Mouse (Mus musculus) midbrain, embryonic 14.5 days (tissue): ENCODE measurements around the gene Irgc1. TPM values are rescaled to one million over a fixed set of nuclear protein-coding genes. Genes with fewer than 3 reads are reported as not detected.

ENCODE experiments used
- ATAC-seq: fragments of 200-750 bp; cut with Nextera tagmentation; 2 replicates; pipeline ENCODE4 v1.8.0; 2017; ENCODE audit warnings: moderate number of reproducible peaks, moderate library complexity; ENCODE audit not compliant: low FRiP score, low TSS enrichment
- DNase-seq: peaks from one replicate; pipeline ENCODE4 v3.0.0-alpha.2; 2015
- H3K27ac ChIP-seq: fragments of 300-500 bp; sonication (generic); replicated peaks from 2 replicates; pipeline ENCODE4 v1.5.1; 2014; ENCODE audit warnings: mild to moderate bottlenecking, low read depth, low read length, moderate library complexity
- H3K27me3 ChIP-seq: fragments of 300-500 bp; sonication (generic); 2 replicates; pipeline ENCODE4 v1.6.1; 2014; ENCODE audit warnings: low read length, control low read depth, mixed read lengths; ENCODE audit not compliant: control insufficient read depth, insufficient read depth
- H3K36me3 ChIP-seq: fragments of 300-500 bp; sonication (generic); 2 replicates; pipeline ENCODE4 v1.6.1; 2014; ENCODE audit warnings: low read length, control low read depth; ENCODE audit not compliant: control insufficient read depth, insufficient read depth
- H3K4me1 ChIP-seq: fragments of 300-500 bp; sonication (generic); 2 replicates; pipeline ENCODE4 v1.6.1; 2014; ENCODE audit warnings: mild to moderate bottlenecking, antibody characterized with exemption, low read length, control low read depth; ENCODE audit not compliant: control insufficient read depth, insufficient read depth
- H3K4me2 ChIP-seq: fragments of 300-500 bp; sonication (generic); 2 replicates; pipeline ENCODE4 v1.6.1; 2014; ENCODE audit warnings: mild to moderate bottlenecking, low read length, moderate library complexity
- H3K4me3 ChIP-seq: fragments of 300-500 bp; sonication (generic); replicated peaks from 2 replicates; pipeline ENCODE4 v1.5.1; 2014; ENCODE audit warnings: low read depth, low read length
- H3K9ac ChIP-seq: fragments of 300-500 bp; sonication (generic); replicated peaks from 2 replicates; pipeline ENCODE4 v1.6.1; 2014; ENCODE audit warnings: mild to moderate bottlenecking, low read length, moderate library complexity
- H3K9me3 ChIP-seq: fragments of 300-500 bp; sonication (generic); 2 replicates; pipeline ENCODE4 v1.6.1; 2016; ENCODE audit warnings: low read length, control low read depth, mixed read lengths; ENCODE audit not compliant: control insufficient read depth
- WGBS: fragments of 180-500 bp; shearing (Covaris S2); extraction: QIAGEN DNeasy Blood & Tissue Kit; methylation state at CpG from one replicate; pipeline ENCODE4 v1.1.7; 2014; 5-methylcytosine and 5-hydroxymethylcytosine counted together
- polyA plus RNA-seq: library from polyadenylated mRNA; unstranded; fragments of >200 nt; fragmentation: Nextera tagmentation; extraction: Ambion mirVana; gene quantifications from 2 replicates; pipeline ENCODE4 v1.2.1, GENCODE M21; 2014

Gene Irgc1
- polyA plus RNA-seq, 1 experiment from 2014 or later, result not detected

GRCm38 (mm10) chr7:24448782-24449517 lies 3.1 kb downstream of the Irgc1 start:
- no peaks in the 10 kb centered on the region for H3K9me3 ChIP-seq
- ATAC-seq (no peak), DNase-seq (no peak)
- H3K36me3 ChIP-seq, result no peaks in the 10 kb centered on the region
- no peak overlapping the region for H3K4me3 ChIP-seq
- no peaks in the 10 kb centered on the region for H3K27me3 ChIP-seq
- H3K4me2 ChIP-seq, result no peak overlapping the region
- WGBS, result 64% methylated on average over 14 of the region's 14 CpGs
- H3K27ac ChIP-seq, result no peak overlapping the region
- H3K4me1 ChIP-seq, result no peaks in the 10 kb centered on the region
- H3K9ac ChIP-seq, result no peak overlapping the region

- 79% methylated on average over 7 of the region's 7 CpGs for WGBS
- DNase-seq (no peak), ATAC-seq (no peak)
- Histone ChIP-seq H3K9me3 (no peaks in the 10 kb centered on the region), H3K4me3 (no peak overlapping the region), H3K9ac (no peak overlapping the region), H3K27ac (no peak overlapping the region), H3K4me1 (no peaks in the 10 kb centered on the region), H3K36me3 (no peaks in the 10 kb centered on the region), H3K4me2 (no peak overlapping the region), H3K27me3 (no peaks in the 10 kb centered on the region)
Measured at GRCm38 (mm10) chr7:24446697-24447340, 5.3 kb downstream of the Irgc1 start.

GRCm38 (mm10) chr7:24445266-24445926 lies 6.7 kb downstream of the Irgc1 start:
- Histone ChIP-seq H3K27ac (no peak overlapping the region), H3K36me3 (no peaks in the 10 kb centered on the region), H3K4me3 (no peak overlapping the region), H3K4me2 (no peak overlapping the region), H3K9me3 (no peaks in the 10 kb centered on the region), H3K9ac (no peak overlapping the region), H3K4me1 (no peaks in the 10 kb centered on the region), H3K27me3 (no peaks in the 10 kb centered on the region)
- DNase-seq (no peak), ATAC-seq (no peak)
- WGBS, result 93% methylated on average over 9 of the region's 9 CpGs

- Histone ChIP-seq H3K4me1 (no peaks in the 10 kb centered on the region), H3K4me2 (no peak overlapping the region), H3K27ac (no peak overlapping the region), H3K27me3 (no peaks in the 10 kb centered on the region), H3K9ac (no peak overlapping the region), H3K9me3 (no peaks in the 10 kb centered on the region), H3K36me3 (no peaks in the 10 kb centered on the region), H3K4me3 (no peak overlapping the region)
- WGBS, result 76% methylated on average over 8 of the region's 8 CpGs
- no peak for DNase-seq
- no peak for ATAC-seq
Measured at GRCm38 (mm10) chr7:24442313-24442712, 9.8 kb downstream of the Irgc1 start.

- no peaks in the 10 kb centered on the region for H3K9me3 ChIP-seq
- WGBS, result 9% methylated on average over 1 of the region's 1 CpGs
- no peak overlapping the region for H3K27ac ChIP-seq
- H3K4me1 ChIP-seq, result no peaks in the 10 kb centered on the region
- H3K4me3 ChIP-seq, result no peak overlapping the region
- no peaks in the 10 kb centered on the region for H3K36me3 ChIP-seq
- no peak overlapping the region for H3K4me2 ChIP-seq
- no peak overlapping the region for H3K9ac ChIP-seq
- DNase-seq (peak; percentile 52), ATAC-seq (no peak)
- H3K27me3 ChIP-seq, result no peaks in the 10 kb centered on the region
Measured at GRCm38 (mm10) chr7:24441785-24442184, 10.3 kb downstream of the Irgc1 start.

- Histone ChIP-seq H3K4me2 (no peak overlapping the region), H3K27ac (no peak overlapping the region), H3K9ac (no peak overlapping the region), H3K9me3 (no peaks in the 10 kb centered on the region), H3K4me1 (no peaks in the 10 kb centered on the region), H3K36me3 (no peaks in the 10 kb centered on the region), H3K4me3 (no peak overlapping the region), H3K27me3 (no peaks in the 10 kb centered on the region)
- DNase-seq (no peak), ATAC-seq (no peak)
- whole genome bisulfite sequencing, result 72% methylated on average over 7 of the region's 7 CpGs
Measured at GRCm38 (mm10) chr7:24439891-24440290, 12.2 kb downstream of the Irgc1 start.

GRCm38 (mm10) chr7:24439191-24439590 lies 12.9 kb downstream of the Irgc1 start:
- no peak overlapping the region for H3K4me3 ChIP-seq
- H3K4me2 ChIP-seq, result no peak overlapping the region
- 87% methylated on average over 6 of the region's 6 CpGs for WGBS
- no peak overlapping the region for H3K9ac ChIP-seq
- H3K27ac ChIP-seq, result no peak overlapping the region
- H3K4me1 ChIP-seq, result no peaks in the 10 kb centered on the region
- DNase-seq, result no peak
- ATAC-seq, result no peak
- no peaks in the 10 kb centered on the region for H3K36me3 ChIP-seq
- no peaks in the 10 kb centered on the region for H3K27me3 ChIP-seq
- H3K9me3 ChIP-seq, result no peaks in the 10 kb centered on the region

GRCm38 (mm10) chr7:24437981-24438380 lies 14.1 kb downstream of the Irgc1 start:
- Histone ChIP-seq H3K27me3 (no peaks in the 10 kb centered on the region), H3K27ac (no peak overlapping the region), H3K9ac (no peak overlapping the region), H3K9me3 (no peaks in the 10 kb centered on the region), H3K4me1 (no peaks in the 10 kb centered on the region), H3K4me3 (no peak overlapping the region), H3K4me2 (no peak overlapping the region), H3K36me3 (no peaks in the 10 kb centered on the region)
- no peak for ATAC-seq
- 76% methylated on average over 10 of the region's 10 CpGs for WGBS
- no peak for DNase-seq
